24 mouse cellular contexts compared by ENCODE assay signal in genomic region chr9:93136349-93136748, GRCm38 (mm10).
DNase-seq lines count a peak whose midpoint lies in the region; ATAC-seq and TF ChIP-seq lines count a peak whose summit lies in the region.
"Had no signal": no experiment of that assay in that cellular context is flagged by ENCODE, and none has a peak within 500 bp of the region (broad histone marks: within the 10 kb centered on the region; RNA-seq: fewer than 3 reads in every experiment).

No protein-coding gene starts in this region.

- no peaks in the 10 kb centered on the region for H3K27me3 ChIP-seq in forebrain, embryonic 14.5 days (replicated peaks; ENCODE audit: control insufficient read depth, insufficient read depth, low read length)
- no peaks in the 10 kb centered on the region for H3K27me3 ChIP-seq in forebrain, embryonic 10.5 days (ENCODE audit: poor library complexity, severe bottlenecking)
- no peaks in the 10 kb centered on the region for H3K27me3 ChIP-seq in forebrain, postnatal 0 days (ENCODE audit: insufficient read depth, low read length)
- H3K27me3 ChIP-seq: CH12.LX; embryonic facial prominence, embryonic 13.5 days; embryonic facial prominence, embryonic 15.5 days; Patski had no signal

- no peak overlapping the region for H3K4me3 ChIP-seq in forebrain, embryonic 14.5 days (ENCODE audit: low read depth, low read length)
- no peak overlapping the region for H3K4me3 ChIP-seq in forebrain, embryonic 10.5 days
- no peak overlapping the region for H3K4me3 ChIP-seq in forebrain, postnatal 0 days (ENCODE audit: low read depth, low read length)
- H3K4me3 ChIP-seq: embryonic facial prominence, embryonic 13.5 days; embryonic facial prominence, embryonic 15.5 days; gastrocnemius, adult 2 months had no signal

- no peaks in the 10 kb centered on the region for H3K9me3 ChIP-seq in forebrain, embryonic 14.5 days (replicated peaks; ENCODE audit: control insufficient read depth, low read length)
- no peaks in the 10 kb centered on the region for H3K9me3 ChIP-seq in forebrain, embryonic 10.5 days
- no peaks in the 10 kb centered on the region for H3K9me3 ChIP-seq in forebrain, postnatal 0 days (ENCODE audit: low read length)
- H3K9me3 ChIP-seq: embryonic facial prominence, embryonic 13.5 days; embryonic facial prominence, embryonic 15.5 days; G1E had no signal

- no peak overlapping the region for H3K9ac ChIP-seq in forebrain, embryonic 14.5 days (ENCODE audit: low read length)
- H3K9ac ChIP-seq in forebrain, postnatal 0 days, result no peak overlapping the region
- H3K9ac ChIP-seq: embryonic facial prominence, embryonic 13.5 days; embryonic facial prominence, embryonic 15.5 days had no signal

- 89% methylated on average over 1 of the region's 1 CpGs for WGBS in forebrain, embryonic 14.5 days
- 81% methylated on average over 1 of the region's 1 CpGs for WGBS in forebrain, embryonic 10.5 days
- 84% methylated on average over 1 of the region's 1 CpGs for WGBS in forebrain, postnatal 0 days

- H3K4me1 ChIP-seq in forebrain, embryonic 14.5 days (ENCODE audit: control insufficient read depth, insufficient read depth, low read length), result no peaks in the 10 kb centered on the region
- no peaks in the 10 kb centered on the region for H3K4me1 ChIP-seq in forebrain, embryonic 10.5 days
- no peaks in the 10 kb centered on the region for H3K4me1 ChIP-seq in forebrain, postnatal 0 days (ENCODE audit: insufficient read depth)
- H3K4me1 ChIP-seq: embryonic facial prominence, embryonic 13.5 days; embryonic facial prominence, embryonic 15.5 days had no signal

- ATAC-seq in forebrain, embryonic 14.5 days, result no peak
- ATAC-seq in forebrain, postnatal 0 days, result no peak
- ATAC-seq in erythroblast, adult 5-6 weeks (replicated peaks; ENCODE audit: low FRiP score, poor library complexity, severe bottlenecking), result no peak
- ATAC-seq: activated CD4-positive, CD25-positive, alpha-beta regulatory T cell, adult 4 months; CD4-positive, CD25-positive, alpha-beta regulatory T cell, adult 4 months; Patski had no signal

- TF ChIP-seq POLR2A in brain, embryonic 14.5 days (IDR thresholded peaks at IDR 0.05; ENCODE audit: borderline replicate concordance, extremely low read depth, insufficient read depth, insufficient read length, poor library complexity, severe bottlenecking), result no peak

- H3K27ac ChIP-seq in forebrain, embryonic 14.5 days (ENCODE audit: low read depth, low read length), result no peak overlapping the region
- H3K27ac ChIP-seq in forebrain, embryonic 10.5 days, result no peak overlapping the region
- no peak overlapping the region for H3K27ac ChIP-seq in forebrain, postnatal 0 days (ENCODE audit: low read depth, low read length)
- H3K27ac ChIP-seq: embryonic facial prominence, embryonic 13.5 days; embryonic facial prominence, embryonic 15.5 days; gastrocnemius, adult 2 months had no signal

- no peaks in the 10 kb centered on the region for H3K36me3 ChIP-seq in forebrain, embryonic 14.5 days (ENCODE audit: control insufficient read depth, insufficient read depth, low read length)
- H3K36me3 ChIP-seq in forebrain, embryonic 10.5 days (replicated peaks), result no peaks in the 10 kb centered on the region
- H3K36me3 ChIP-seq in forebrain, postnatal 0 days (ENCODE audit: insufficient read depth), result no peaks in the 10 kb centered on the region
- H3K36me3 ChIP-seq: embryonic facial prominence, embryonic 13.5 days; embryonic facial prominence, embryonic 15.5 days; G1E had no signal

- TF ChIP-seq CTCF in brain, embryonic 14.5 days (IDR thresholded peaks at IDR 0.05; ENCODE audit: borderline replicate concordance, extremely low read depth, insufficient read depth, insufficient read length), result no peak
- TF ChIP-seq CTCF in forebrain, postnatal 0 days (IDR thresholded peaks at IDR 0.05; ENCODE audit: low read depth), result no peak

- H3K4me2 ChIP-seq in forebrain, embryonic 14.5 days (ENCODE audit: low read length), result no peak overlapping the region
- H3K4me2 ChIP-seq in forebrain, postnatal 0 days (ENCODE audit: low read depth), result no peak overlapping the region
- H3K4me2 ChIP-seq: embryonic facial prominence, embryonic 13.5 days; embryonic facial prominence, embryonic 15.5 days had no signal

- peak; percentile 27 to 35 for DNase-seq in cerebellum, postnatal 10 days
- DNase-seq in cerebellum, adult 11 months, result no peak
- peak; percentile 52 for DNase-seq in forebrain, embryonic 14.5 days (ENCODE audit: low spot score)
- DNase-seq in forebrain, embryonic 10.5 days (ENCODE audit: extremely low spot score, low spot score), result no peak
- DNase-seq in brain, embryonic 14.5 days (ENCODE audit: low read depth), result peak; percentile 61
- DNase-seq in forebrain, postnatal 0 days, result peak; percentile 31
- DNase-seq: adrenal gland, adult 8-10 months; adrenal gland, postnatal 14 days; adrenal gland, postnatal 36 days; B cell, adult 2 months; cerebellum, adult 11-12 months; cerebellum, adult 2 months; cerebellum, adult 9-10 months; cerebellum, postnatal 36 days; embryo, embryonic 11 days; gastrocnemius, adult 2 months had no signal

Comparison
In these comparisons a context has a peak if more than half of its experiments do, and no peak if none do; other contexts are left out.
1. DNase-seq: peak in cerebellum, postnatal 10 days (2 of 2), forebrain, embryonic 14.5 days (single experiment), brain, embryonic 14.5 days (single experiment) and forebrain, postnatal 0 days (single experiment); none in cerebellum, adult 11 months (single experiment) and forebrain, embryonic 10.5 days (single experiment).